Mouse (Mus musculus) regulatory T cell (primary cell): ENCODE results near the gene Ppm1j.
"Not testable (repeated sequence)": the region's sequence is repeated elsewhere in the genome, so short reads cannot be mapped to it uniquely, and the experiment has no call there.

Experiments
- in situ Hi-C: fragments of 300-600 bp; cut with MboI, MseI; formaldehyde crosslinking; loops from one replicate; pipeline ENCODE4 v1.15.1; 2025; ENCODE audit warnings: high pct_unique_total_duplicates

Gene Ppm1j

GRCm38 (mm10) chr3:104811752-104812151 is 30.9 kb downstream of the Ppm1j start:
- in situ Hi-C loops, result no loop called here

- in situ Hi-C loops, result no loop called here
Measured at GRCm38 (mm10) chr3:104812254-104812653, 31.4 kb downstream of the Ppm1j start.

GRCm38 (mm10) chr3:104813227-104813626 is 32.4 kb downstream of the Ppm1j start:
- in situ Hi-C loops, result not testable (repeated sequence)

GRCm38 (mm10) chr3:104814746-104815145 is 33.9 kb downstream of the Ppm1j start:
- in situ Hi-C loops, result no loop called here

GRCm38 (mm10) chr3:104815346-104815745 is 34.5 kb downstream of the Ppm1j start:
- in situ Hi-C loops, result no loop called here

- in situ Hi-C loops, result no loop called here
Measured at GRCm38 (mm10) chr3:104816130-104816529, 35.3 kb downstream of the Ppm1j start.

- in situ Hi-C loops, result no loop called here
Measured at GRCm38 (mm10) chr3:104817481-104817990, 36.7 kb downstream of the Ppm1j start.

GRCm38 (mm10) chr3:104817991-104818748 is 37.3 kb downstream of the Ppm1j start, which contains the start of gene Mov10:
Mov10 (minus strand) TSS chr3:104818563.
- in situ Hi-C loops, result no loop called here

- in situ Hi-C loops, result no loop called here
Measured at GRCm38 (mm10) chr3:104818749-104819134, 37.9 kb downstream of the Ppm1j start.

GRCm38 (mm10) chr3:104820426-104820825 is 39.6 kb downstream of the Ppm1j start:
- in situ Hi-C loops, result loop anchor here (5.0 kb wide), 1 partner anchor 637 kb away; no protein-coding TSS in a partner anchor

- in situ Hi-C loops, result loop anchor here (5.0 kb wide), 1 partner anchor 635 kb away; no protein-coding TSS in a partner anchor
Measured at GRCm38 (mm10) chr3:104822413-104822812, 41.6 kb downstream of the Ppm1j start.
